Mouse (Mus musculus): ENCODE measurements at regions not wholly inside any gene's neighbourhood (a gene's known extent, or its start where the extent isn't known, plus 50 kb on each side); places are given as distances from the start of the nearest gene placed in this dataset.

- DNase-seq (ENCODE audit: extremely low spot score in 1 of 2, low spot score in 1 of 2): no peak
These were observed 150.8 kb upstream of the Kynu start for GRCm38 (mm10) chr2:43404163-43404967.

- DNase-seq (ENCODE audit: extremely low spot score in 1 of 2, low spot score in 1 of 2): no peak
These were observed 117.9 kb upstream of the Kynu start for GRCm38 (mm10) chr2:43437251-43437650.

GRCm38 (mm10) chr2:43455158-43455873 lies 99.8 kb upstream of the Kynu start:
- no peak for DNase-seq (ENCODE audit: extremely low spot score in 1 of 2, low spot score in 1 of 2)

GRCm38 (mm10) chr2:43469161-43469560 lies 86.0 kb upstream of the Kynu start:
- no peak for DNase-seq (ENCODE audit: extremely low spot score in 1 of 2, low spot score in 1 of 2)

- DNase-seq (ENCODE audit: extremely low spot score in 1 of 2, low spot score in 1 of 2): no peak
These were observed 85.2 kb upstream of the Kynu start for GRCm38 (mm10) chr2:43469893-43470292.

- DNase-seq (ENCODE audit: extremely low spot score in 1 of 2, low spot score in 1 of 2): no peak
These were observed 76.6 kb upstream of the Kynu start for GRCm38 (mm10) chr2:43478494-43478893.

- DNase-seq (ENCODE audit: extremely low spot score in 1 of 2, low spot score in 1 of 2): no peak
These were observed 75.3 kb upstream of the Kynu start for GRCm38 (mm10) chr2:43479871-43480270.

Measured in layer of hippocampus, postnatal 25 days (tissue).